Mouse (Mus musculus) stomach, embryonic 14.5 days (tissue): Measurements from ENCODE around the gene Snx3. TPM values are rescaled to one million over a fixed set of nuclear protein-coding genes. Genes with fewer than 3 reads are reported as not detected.

Experiments
- ATAC-seq: fragments of 200-750 bp; cut with Nextera tagmentation; 2 replicates; pipeline ENCODE4 v1.8.0; 2017; ENCODE audit warnings: low read depth, moderate TSS enrichment; ENCODE audit not compliant: insufficient number of reproducible peaks, insufficient read depth, low FRiP score
- H3K27ac ChIP-seq: fragments of 300-500 bp; sonication (generic); 2 replicates; pipeline ENCODE4 v1.5.1; 2014; ENCODE audit warnings: mild to moderate bottlenecking, low read length, moderate library complexity, mixed read lengths
- H3K27me3 ChIP-seq: fragments of 300-500 bp; sonication (generic); 2 replicates; pipeline ENCODE4 v1.6.1; 2014; ENCODE audit warnings: low read length, control low read depth, mixed read lengths; ENCODE audit not compliant: control insufficient read depth, insufficient read depth
- H3K36me3 ChIP-seq: fragments of 300-500 bp; sonication (generic); 2 replicates; pipeline ENCODE4 v1.6.1; 2014; ENCODE audit warnings: mild to moderate bottlenecking, control low read depth, low read length, moderate library complexity, mixed read lengths; ENCODE audit not compliant: control insufficient read depth, insufficient read depth
- H3K4me1 ChIP-seq: fragments of 300-500 bp; sonication (generic); 2 replicates; pipeline ENCODE4 v1.6.1; 2014; ENCODE audit warnings: low read length, control low read depth, mixed read lengths; ENCODE audit not compliant: control insufficient read depth, insufficient read depth
- H3K4me2 ChIP-seq: fragments of 300-500 bp; sonication (generic); replicated peaks from 2 replicates; pipeline ENCODE4 v1.6.1; 2014; ENCODE audit warnings: low read depth, low read length, control low read depth
- H3K4me3 ChIP-seq: fragments of 300-500 bp; sonication (generic); 2 replicates; pipeline ENCODE4 v1.5.1; 2014; ENCODE audit warnings: low read depth, low read length, control low read depth
- H3K9ac ChIP-seq: fragments of 300-500 bp; sonication (generic); replicated peaks from 2 replicates; pipeline ENCODE4 v1.6.1; 2014; ENCODE audit warnings: low read depth, mild to moderate bottlenecking, control low read depth, low read length, moderate library complexity, mixed read lengths
- H3K9me3 ChIP-seq: fragments of 300-500 bp; sonication (generic); 2 replicates; pipeline ENCODE4 v1.6.1; 2016; ENCODE audit warnings: low read depth, low read length, control low read depth; ENCODE audit not compliant: control insufficient read depth
- WGBS: fragments of 180-500 bp; shearing (Covaris S2); extraction: QIAGEN DNeasy Blood & Tissue Kit; methylation state at CpG from one replicate; pipeline ENCODE4 v1.1.7; 2014; 5-methylcytosine and 5-hydroxymethylcytosine counted together
- polyA plus RNA-seq: library from polyadenylated mRNA; unstranded; fragments of >200 nt; fragmentation: Nextera tagmentation; extraction: Ambion mirVana; gene quantifications from 2 replicates; pipeline ENCODE4 v1.2.1, GENCODE M21; 2014

Gene Snx3
- polyA plus RNA-seq, 1 experiment from 2014 or later = 311 TPM

- Histone ChIP-seq H3K27me3 (peaks cover 86% of the 10 kb centered on the region), H3K9me3 (no peaks in the 10 kb centered on the region), H3K4me2 (no peak overlapping the region), H3K27ac (no peak overlapping the region), H3K4me1 (0 out of 2 replicates have a peak, but pooled peaks cover 2% of the 10 kb centered on the region), H3K4me3 (no peak overlapping the region), H3K9ac (no peak overlapping the region), H3K36me3 (no peaks in the 10 kb centered on the region)
- no peak for ATAC-seq
- WGBS = 1% methylated on average over 35 of the region's 41 CpGs
Measured at GRCm38 (mm10) chr10:42579475-42580130, 77.8 kb downstream of the Snx3 start.

DNA sequence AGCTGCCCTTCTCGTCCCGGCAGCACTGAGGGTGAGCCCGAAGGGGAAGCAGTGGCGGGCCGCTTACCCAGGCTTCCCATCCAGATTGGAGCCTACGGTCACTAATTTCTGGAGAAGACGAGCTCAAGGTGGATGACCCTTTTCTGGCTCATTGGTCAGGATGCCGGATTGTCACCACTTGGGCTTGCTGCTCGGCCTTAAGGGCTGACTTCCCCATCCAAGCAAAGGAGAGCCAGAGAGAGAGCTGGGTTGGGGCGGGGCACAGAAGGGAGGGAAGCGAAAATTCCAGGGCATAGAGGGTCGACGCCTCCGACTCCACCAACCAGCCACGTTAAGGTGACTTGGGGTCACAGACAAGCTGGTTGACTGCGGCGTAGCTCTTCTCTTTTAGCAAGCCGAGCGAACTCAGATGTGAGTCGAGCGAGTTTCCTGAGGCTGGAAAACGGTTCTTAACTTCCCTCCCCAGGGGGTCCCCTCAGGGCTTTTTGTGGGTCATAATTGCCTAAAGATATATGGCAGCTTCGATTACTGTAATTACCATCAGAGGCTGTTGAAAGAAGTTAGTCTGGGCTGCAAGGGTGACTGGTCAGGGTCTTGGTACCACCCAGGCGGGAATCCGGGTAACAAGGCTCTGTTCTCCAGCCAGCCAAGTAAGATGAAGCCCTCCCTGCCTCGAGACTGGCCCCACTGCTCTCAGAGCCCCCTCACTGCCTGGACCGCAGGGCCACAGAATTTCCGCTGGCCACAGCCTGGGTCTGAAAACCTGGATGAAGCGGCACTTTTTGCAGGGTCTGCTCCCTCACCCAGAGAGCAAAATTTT lies 78.5 kb downstream of the Snx3 start:
- Histone ChIP-seq H3K4me1 (0 out of 2 replicates have a peak, but pooled peaks cover 2% of the 10 kb centered on the region), H3K9me3 (no peaks in the 10 kb centered on the region), H3K36me3 (no peaks in the 10 kb centered on the region), H3K9ac (no peak overlapping the region), H3K4me3 (no peak overlapping the region), H3K27me3 (peaks cover 86% of the 10 kb centered on the region), H3K27ac (no peak overlapping the region), H3K4me2 (no peak overlapping the region)
- ATAC-seq = no peak
- 1% methylated on average over 29 of the region's 29 CpGs for WGBS

GRCm38 (mm10) chr10:42580951-42581277 lies 79.1 kb downstream of the Snx3 start:
- 6% methylated on average over 7 of the region's 7 CpGs for WGBS
- ATAC-seq = no peak
- H3K4me2 ChIP-seq = no peak overlapping the region
- H3K27me3 ChIP-seq = peaks cover 84% of the 10 kb centered on the region
- H3K27ac ChIP-seq = no peak overlapping the region
- no peaks in the 10 kb centered on the region for H3K9me3 ChIP-seq
- H3K9ac ChIP-seq = no peak overlapping the region
- 0 out of 2 replicates have a peak, but pooled peaks cover 2% of the 10 kb centered on the region for H3K4me1 ChIP-seq
- H3K4me3 ChIP-seq = no peak overlapping the region
- no peaks in the 10 kb centered on the region for H3K36me3 ChIP-seq

DNA sequence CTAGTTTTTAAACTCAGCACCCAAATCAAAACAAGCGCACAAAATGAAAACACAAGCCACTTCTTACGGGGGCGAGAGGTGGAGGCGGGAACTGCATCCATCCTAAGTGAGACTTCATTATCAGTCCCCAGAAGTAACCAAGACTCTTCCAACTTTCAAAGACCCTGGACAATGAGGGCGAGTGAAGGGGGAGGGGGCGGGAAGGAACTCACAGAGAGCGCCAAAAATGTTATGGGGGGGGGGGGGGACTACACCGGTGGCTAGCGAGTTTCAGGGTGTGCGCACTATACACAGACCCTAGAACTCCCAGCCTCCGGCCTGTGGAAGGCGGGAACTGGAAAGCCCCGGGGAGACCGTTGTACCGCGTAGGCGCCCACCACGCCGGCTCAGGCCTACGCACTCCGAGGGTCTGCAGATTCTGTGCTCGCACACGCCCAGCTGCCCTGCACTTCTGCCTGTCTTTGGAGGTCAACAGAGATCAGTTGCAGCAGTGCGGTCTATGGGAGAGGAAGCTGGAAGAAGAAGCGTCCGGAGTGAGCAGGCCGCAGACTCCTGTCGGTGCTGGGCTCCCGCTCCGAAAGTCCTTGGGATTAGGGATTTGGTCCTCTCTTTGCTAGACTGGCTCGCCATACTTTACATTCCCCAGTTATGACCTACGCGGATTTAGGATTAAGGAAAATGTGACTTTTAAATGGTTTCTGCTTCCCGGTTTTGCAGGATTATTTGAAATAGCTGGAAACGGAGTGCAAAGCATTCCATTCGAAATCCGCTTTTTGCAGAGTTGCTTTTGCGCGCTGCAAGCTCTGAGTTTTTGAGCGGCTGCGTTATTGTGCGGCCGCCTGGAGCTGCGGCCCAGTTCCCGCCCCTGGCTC lies 80.1 kb downstream of the Snx3 start:
- no peak overlapping the region for H3K9ac ChIP-seq
- no peaks in the 10 kb centered on the region for H3K36me3 ChIP-seq
- no peaks in the 10 kb centered on the region for H3K9me3 ChIP-seq
- WGBS = 2% methylated on average over 44 of the region's 45 CpGs
- H3K4me2 ChIP-seq = no peak overlapping the region
- H3K27ac ChIP-seq = no peak overlapping the region
- H3K4me3 ChIP-seq = no peak overlapping the region
- ATAC-seq = no peak
- H3K4me1 ChIP-seq = 0 out of 2 replicates have a peak, but pooled peaks cover 2% of the 10 kb centered on the region
- peaks cover 83% of the 10 kb centered on the region for H3K27me3 ChIP-seq

DNA sequence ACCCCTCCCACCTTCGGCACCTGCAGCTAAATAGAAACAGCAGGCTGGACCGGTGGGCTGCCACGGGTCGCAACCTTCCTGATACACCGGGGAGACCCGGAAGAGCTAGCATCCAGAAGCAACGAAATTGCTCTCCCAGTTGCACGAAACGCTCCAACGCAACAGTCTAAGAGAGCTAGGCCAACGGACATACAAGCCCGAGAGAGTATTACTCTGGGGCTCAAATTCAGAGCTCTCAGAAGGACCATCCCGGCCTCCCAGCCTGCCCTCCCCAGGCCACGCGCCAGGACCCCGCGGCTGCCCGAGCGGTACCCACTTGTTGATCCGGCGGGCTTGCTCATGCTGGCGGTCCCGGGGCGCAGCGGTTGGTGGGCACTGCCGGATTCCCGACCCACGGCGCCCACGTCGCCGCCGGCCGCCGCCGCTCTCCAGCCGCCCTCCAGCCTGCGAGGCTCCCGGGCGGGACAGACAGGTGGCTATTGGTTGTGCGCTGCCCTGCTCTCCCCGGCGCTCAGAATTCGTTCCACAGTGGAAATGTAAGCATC lies 80.8 kb downstream of the Snx3 start:
- no peaks in the 10 kb centered on the region for H3K36me3 ChIP-seq
- whole genome bisulfite sequencing = under 1% methylated on average over 44 of the region's 44 CpGs
- no peak overlapping the region for H3K4me2 ChIP-seq
- ATAC-seq = no peak
- no peaks in the 10 kb centered on the region for H3K9me3 ChIP-seq
- no peak overlapping the region for H3K9ac ChIP-seq
- 0 out of 2 replicates have a peak, but pooled peaks cover 2% of the 10 kb centered on the region for H3K4me1 ChIP-seq
- H3K27ac ChIP-seq = no peak overlapping the region
- 0 out of 2 replicates have a peak overlapping the region, but pooled peaks have one; percentile 9 for H3K4me3 ChIP-seq
- peaks cover 83% of the 10 kb centered on the region for H3K27me3 ChIP-seq

DNA sequence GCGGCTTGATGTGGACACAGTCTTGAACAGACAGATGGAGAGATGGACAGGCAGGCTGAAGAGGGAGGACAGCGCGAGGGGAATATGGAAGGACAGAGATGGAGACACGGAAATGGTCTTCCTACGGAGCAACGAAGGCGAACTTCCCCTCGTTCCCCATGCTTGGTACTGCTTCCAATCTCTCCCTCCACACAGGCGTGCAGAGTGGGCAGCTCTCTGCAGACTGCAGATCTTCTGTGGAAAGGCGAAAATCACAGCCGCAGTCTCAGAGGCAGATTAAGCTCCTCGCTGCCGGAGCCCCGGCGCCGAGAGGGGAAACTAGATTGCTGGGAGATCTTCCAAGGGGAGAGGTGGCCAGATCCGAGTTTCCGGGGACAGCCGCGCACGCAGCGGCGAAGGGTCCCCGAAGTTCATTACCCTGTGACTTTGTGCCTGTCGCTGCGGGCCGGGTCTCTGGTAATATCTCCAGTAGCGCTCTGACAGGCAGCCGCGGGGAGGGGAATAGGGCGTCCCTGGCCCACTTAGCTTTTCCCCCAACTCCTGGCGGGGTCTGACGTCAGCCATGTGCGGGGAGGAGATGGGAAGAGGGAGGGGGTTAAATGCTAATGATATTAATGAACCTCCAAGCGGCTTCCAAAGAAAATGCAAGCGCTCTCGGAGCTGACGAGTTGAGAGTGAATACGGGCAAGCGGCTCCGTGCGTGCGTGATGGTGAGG lies 81.5 kb downstream of the Snx3 start, which contains the start of the genes Nr2e1 and Ostm1:
TSS of gene Nr2e1 (minus strand) at position 476 of the 716 bp plus-strand sequence.
TSS of gene Ostm1 (plus strand) at position 666 of the 716 bp plus-strand sequence.
- H3K27ac ChIP-seq = no peak within 1 kb of the TSS
- H3K4me3 ChIP-seq = peak within 1 kb of the TSS; percentile 9; the same call in 1 of the 2 replicates
- no peaks in the 10 kb centered on the region for H3K9me3 ChIP-seq
- 0 out of 2 replicates have a peak, but pooled peaks cover 2% of the 10 kb centered on the region for H3K4me1 ChIP-seq
- no peak within 1 kb of the TSS for H3K4me2 ChIP-seq
- peaks cover 80% of the 10 kb centered on the region for H3K27me3 ChIP-seq
- H3K36me3 ChIP-seq = no peaks in the 10 kb centered on the region
- H3K9ac ChIP-seq = no peak within 1 kb of the TSS
- WGBS = under 1% methylated on average over 43 of the region's 43 CpGs
- ATAC-seq = no peak

GRCm38 (mm10) chr10:42583902-42584435 lies 82.1 kb downstream of the Snx3 start:
- under 1% methylated on average over 32 of the region's 32 CpGs for WGBS
- H3K4me1 ChIP-seq = 0 out of 2 replicates have a peak, but pooled peaks cover 2% of the 10 kb centered on the region
- ATAC-seq = no peak

More at GRCm38 (mm10) chr10:42583902-42584435, 82.1 kb downstream of the Snx3 start:
- H3K36me3 ChIP-seq = no peaks in the 10 kb centered on the region
- H3K4me2 ChIP-seq = no peak overlapping the region
- no peaks in the 10 kb centered on the region for H3K9me3 ChIP-seq
- no peak overlapping the region for H3K9ac ChIP-seq
- H3K4me3 ChIP-seq = peak overlapping the region; percentile 2; the same call in 1 of the 2 replicates
- H3K27me3 ChIP-seq = peaks cover 82% of the 10 kb centered on the region
- no peak overlapping the region for H3K27ac ChIP-seq
